Mouse (Mus musculus) lung, postnatal 0 days (tissue): ENCODE results near the gene Catsperg1.

Source experiments
- CTCF ChIP-seq: IDR thresholded peaks from 2 replicates; pipeline ENCODE4 v1.5.1; 2016; ENCODE audit warnings: antibody characterized with exemption, mild to moderate bottlenecking
- EP300 ChIP-seq: IDR thresholded peaks from 2 replicates; pipeline ENCODE4 v1.6.1; 2016; ENCODE audit warnings: antibody characterized with exemption, mild to moderate bottlenecking, control low read depth

GRCm38 (mm10) chr7:29170066-29170754 lies 43.6 kb downstream of the Catsperg1 start, which contains the start of the genes Ggn and Spred3:
- no peak for TF ChIP-seq EP300
- no peak for TF ChIP-seq CTCF
